Mouse (Mus musculus): ENCODE results near the gene Rin1. TPM values are rescaled to one million over a fixed set of nuclear protein-coding genes. Genes with fewer than 3 reads are reported as not detected.
A peak's percentile ranks its signal among the peaks of the same experiment; 100 is the strongest.
"Not testable (repeated sequence)": the region's sequence is repeated elsewhere in the genome, so short reads cannot be mapped to it uniquely, and the experiment has no call there.

Gene Rin1
- polyA plus RNA-seq (2016; fragmentation: Nextera tagmentation; extraction: Ambion mirVana), result 1.8 and 2.4 TPM in 2 replicates

- Histone ChIP-seq H3K9ac (no peak within 1 kb of the TSS), H3K27me3 (peaks cover 47% of the 10 kb centered on the region), H3K4me1 (peaks cover 29% of the 10 kb centered on the region), H3K27ac (0 out of 2 replicates have a peak within 1 kb of the TSS, but pooled peaks have one; percentile 25), H3K4me3 (peak within 1 kb of the TSS; percentile 13; the same call in 1 of the 2 replicates), H3K36me3 (peaks cover 34% of the 10 kb centered on the region), H3K4me2 (replicated peaks) (peak within 1 kb of the TSS; percentile 38), H3K9me3 (no peaks in the 10 kb centered on the region)
- no peak for ATAC-seq (ENCODE audit: insufficient number of reproducible peaks, insufficient read depth, low FRiP score, low TSS enrichment)
- WGBS, result 12% methylated on average over 14 of the region's 14 CpGs
These were observed at the start of gene Rin1 for GRCm38 (mm10) chr19:5050047-5050905. Rin1 (plus strand) TSS chr19:5050481.

GRCm38 (mm10) chr19:5001666-5002406, 48.4 kb upstream of the Rin1 start:
- no peaks in the 10 kb centered on the region for H3K36me3 ChIP-seq
- peaks cover 16% of the 10 kb centered on the region; the same call in 1 of the 2 replicates for H3K27me3 ChIP-seq
- H3K27ac ChIP-seq, result peak overlapping the region; percentile 69
- peak overlapping the region; percentile 27 for H3K4me3 ChIP-seq
- peak; percentile 84 for ATAC-seq (ENCODE audit: insufficient number of reproducible peaks, insufficient read depth, low FRiP score, low TSS enrichment)
- H3K4me2 ChIP-seq (replicated peaks), result peak overlapping the region; percentile 59
- peak overlapping the region; percentile 55 for H3K9ac ChIP-seq
- WGBS, result under 1% methylated on average over 39 of the region's 39 CpGs
- H3K4me1 ChIP-seq, result peaks cover 7% of the 10 kb centered on the region
- H3K9me3 ChIP-seq, result no peaks in the 10 kb centered on the region

- H3K27ac ChIP-seq; H3K9me3 ChIP-seq; H3K4me3 ChIP-seq; H3K4me2 ChIP-seq (replicated peaks); H3K9ac ChIP-seq; H3K36me3 ChIP-seq; ATAC-seq (ENCODE audit: insufficient number of reproducible peaks, insufficient read depth, low FRiP score, low TSS enrichment); H3K4me1 ChIP-seq: not testable (repeated sequence)
- WGBS, result 55% methylated on average over 2 of the region's 2 CpGs
- H3K27me3 ChIP-seq, result peaks cover 16% of the 10 kb centered on the region; the same call in 1 of the 2 replicates
These were observed 46.6 kb upstream of the Rin1 start for GRCm38 (mm10) chr19:5003644-5004043.

- H3K4me2 ChIP-seq (replicated peaks), result no peak overlapping the region
- WGBS, result 74% methylated on average over 4 of the region's 4 CpGs
- peaks cover 8% of the 10 kb centered on the region; the same call in 1 of the 2 replicates for H3K27me3 ChIP-seq
- H3K9ac ChIP-seq, result no peak overlapping the region
- peaks cover 7% of the 10 kb centered on the region for H3K4me1 ChIP-seq
- no peaks in the 10 kb centered on the region for H3K36me3 ChIP-seq
- no peaks in the 10 kb centered on the region for H3K9me3 ChIP-seq
- no peak overlapping the region for H3K4me3 ChIP-seq
- no peak overlapping the region for H3K27ac ChIP-seq
- no peak for ATAC-seq (ENCODE audit: insufficient number of reproducible peaks, insufficient read depth, low FRiP score, low TSS enrichment)
These were observed 45.4 kb upstream of the Rin1 start for GRCm38 (mm10) chr19:5004925-5005324.

- no peak overlapping the region for H3K4me3 ChIP-seq
- no peaks in the 10 kb centered on the region for H3K9me3 ChIP-seq
- H3K4me1 ChIP-seq, result peaks cover 7% of the 10 kb centered on the region; the same call in 1 of the 2 replicates
- H3K4me2 ChIP-seq (replicated peaks), result no peak overlapping the region
- no peak for ATAC-seq (ENCODE audit: insufficient number of reproducible peaks, insufficient read depth, low FRiP score, low TSS enrichment)
- no peaks in the 10 kb centered on the region for H3K36me3 ChIP-seq
- no peaks in the 10 kb centered on the region for H3K27me3 ChIP-seq
- H3K9ac ChIP-seq, result no peak overlapping the region
- WGBS, result 66% methylated on average over 8 of the region's 8 CpGs
- H3K27ac ChIP-seq, result no peak overlapping the region
These were observed 37.1 kb upstream of the Rin1 start for GRCm38 (mm10) chr19:5013138-5013537.

GRCm38 (mm10) chr19:5014961-5015398, 35.3 kb upstream of the Rin1 start:
- ATAC-seq (ENCODE audit: insufficient number of reproducible peaks, insufficient read depth, low FRiP score, low TSS enrichment), result no peak
- H3K4me1 ChIP-seq, result peaks cover 7% of the 10 kb centered on the region; the same call in 1 of the 2 replicates
- no peaks in the 10 kb centered on the region for H3K9me3 ChIP-seq
- H3K27me3 ChIP-seq, result no peaks in the 10 kb centered on the region
- H3K4me2 ChIP-seq (replicated peaks), result no peak overlapping the region
- no peaks in the 10 kb centered on the region for H3K36me3 ChIP-seq
- H3K9ac ChIP-seq, result no peak overlapping the region
- WGBS, result 15% methylated on average over 8 of the region's 8 CpGs
- H3K27ac ChIP-seq, result no peak overlapping the region
- no peak overlapping the region for H3K4me3 ChIP-seq

GRCm38 (mm10) chr19:5016221-5016742, 34.0 kb upstream of the Rin1 start:
- Histone ChIP-seq H3K4me3 (no peak overlapping the region), H3K4me1 (peaks cover 7% of the 10 kb centered on the region; the same call in 1 of the 2 replicates), H3K4me2 (replicated peaks) (0 out of 2 replicates have a peak overlapping the region, but pooled peaks have one; percentile 1), H3K9ac (no peak overlapping the region), H3K9me3 (no peaks in the 10 kb centered on the region), H3K36me3 (no peaks in the 10 kb centered on the region), H3K27me3 (no peaks in the 10 kb centered on the region), H3K27ac (0 out of 2 replicates have a peak overlapping the region, but pooled peaks have one; percentile 17)
- 31% methylated on average over 10 of the region's 10 CpGs for WGBS
- ATAC-seq (ENCODE audit: insufficient number of reproducible peaks, insufficient read depth, low FRiP score, low TSS enrichment), result peak; percentile 60; the same call in 1 of the 2 replicates

- H3K9ac ChIP-seq, result no peak overlapping the region
- no peak for ATAC-seq (ENCODE audit: insufficient number of reproducible peaks, insufficient read depth, low FRiP score, low TSS enrichment)
- no peaks in the 10 kb centered on the region for H3K9me3 ChIP-seq
- H3K27me3 ChIP-seq, result no peaks in the 10 kb centered on the region
- no peak overlapping the region for H3K27ac ChIP-seq
- 0 out of 2 replicates have a peak overlapping the region, but pooled peaks have one; percentile 1 for H3K4me2 ChIP-seq (replicated peaks)
- 17% methylated on average over 12 of the region's 12 CpGs for WGBS
- no peaks in the 10 kb centered on the region for H3K36me3 ChIP-seq
- peaks cover 7% of the 10 kb centered on the region; the same call in 1 of the 2 replicates for H3K4me1 ChIP-seq
- H3K4me3 ChIP-seq, result no peak overlapping the region
These were observed 33.5 kb upstream of the Rin1 start for GRCm38 (mm10) chr19:5016782-5017181.

GRCm38 (mm10) chr19:5017611-5018010, 32.7 kb upstream of the Rin1 start:
- no peak for ATAC-seq (ENCODE audit: insufficient number of reproducible peaks, insufficient read depth, low FRiP score, low TSS enrichment)
- H3K4me1 ChIP-seq, result peaks cover 7% of the 10 kb centered on the region; the same call in 1 of the 2 replicates
- no peak overlapping the region for H3K9ac ChIP-seq
- no peak overlapping the region for H3K4me3 ChIP-seq
- H3K27me3 ChIP-seq, result no peaks in the 10 kb centered on the region
- no peaks in the 10 kb centered on the region for H3K36me3 ChIP-seq
- no peak overlapping the region for H3K4me2 ChIP-seq (replicated peaks)
- H3K9me3 ChIP-seq, result no peaks in the 10 kb centered on the region
- WGBS, result 84% methylated on average over 4 of the region's 4 CpGs
- H3K27ac ChIP-seq, result no peak overlapping the region

- no peak overlapping the region for H3K4me3 ChIP-seq
- H3K27ac ChIP-seq, result no peak overlapping the region
- no peak overlapping the region for H3K9ac ChIP-seq
- no peak for ATAC-seq (ENCODE audit: insufficient number of reproducible peaks, insufficient read depth, low FRiP score, low TSS enrichment)
- peaks cover 7% of the 10 kb centered on the region; the same call in 1 of the 2 replicates for H3K4me1 ChIP-seq
- H3K9me3 ChIP-seq, result no peaks in the 10 kb centered on the region
- H3K27me3 ChIP-seq, result no peaks in the 10 kb centered on the region
- 80% methylated on average over 3 of the region's 3 CpGs for WGBS
- no peaks in the 10 kb centered on the region for H3K36me3 ChIP-seq
- no peak overlapping the region for H3K4me2 ChIP-seq (replicated peaks)
These were observed 32.1 kb upstream of the Rin1 start for GRCm38 (mm10) chr19:5018191-5018590.

GRCm38 (mm10) chr19:5021416-5021815, 28.9 kb upstream of the Rin1 start:
- no peak for ATAC-seq (ENCODE audit: insufficient number of reproducible peaks, insufficient read depth, low FRiP score, low TSS enrichment)
- 83% methylated on average over 2 of the region's 2 CpGs for WGBS
- Histone ChIP-seq H3K4me2 (replicated peaks) (no peak overlapping the region), H3K9me3 (no peaks in the 10 kb centered on the region), H3K36me3 (0 out of 2 replicates have a peak, but pooled peaks cover 3% of the 10 kb centered on the region), H3K27me3 (no peaks in the 10 kb centered on the region), H3K4me1 (peaks cover 7% of the 10 kb centered on the region; the same call in 1 of the 2 replicates), H3K9ac (no peak overlapping the region), H3K4me3 (no peak overlapping the region), H3K27ac (no peak overlapping the region)
